Mouse (Mus musculus) bone marrow, adult 2 months (tissue): ENCODE data around the gene Crb2.

Experiments
- CTCF ChIP-seq: fragments of 200-500 bp; IDR thresholded peaks from 2 replicates; pipeline ENCODE4 v1.5.1; 2011; ENCODE audit warnings: low read length, control low read depth; ENCODE audit not compliant: control insufficient read depth, insufficient read depth
- POLR2A ChIP-seq: fragments of 200-500 bp; IDR thresholded peaks from 2 replicates; pipeline ENCODE4 v1.6.1; 2011; ENCODE audit warnings: low read depth, mild to moderate bottlenecking, control low read depth, low read length, borderline replicate concordance; ENCODE audit not compliant: control insufficient read depth

DNA sequence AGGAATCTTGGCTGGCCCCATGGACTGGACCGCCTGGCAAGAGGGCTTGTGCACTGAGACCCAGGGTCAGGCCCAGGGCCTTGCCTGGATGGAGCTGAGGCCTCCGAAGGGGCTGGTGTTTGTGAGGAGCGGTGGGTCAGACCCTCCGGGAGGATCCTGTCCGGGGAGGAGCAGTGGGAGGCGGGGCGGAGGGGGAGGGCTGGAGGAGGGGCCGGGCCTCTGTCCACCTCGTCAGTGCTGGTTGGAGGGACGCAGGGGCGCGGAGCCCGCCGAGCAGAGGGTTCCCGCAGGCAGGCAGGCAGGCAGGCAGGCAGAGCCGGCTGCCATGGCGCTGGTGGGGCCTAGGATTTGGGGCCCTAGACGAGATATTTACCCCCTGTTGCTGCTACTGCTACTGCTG is at the start of gene Crb2:
- no peak for TF ChIP-seq POLR2A
- TF ChIP-seq CTCF, result no peak
